Mouse (Mus musculus) kidney, embryonic 16.5 days (tissue): ENCODE results near the gene Crygb. TPM values are rescaled to one million over a fixed set of nuclear protein-coding genes. Genes with fewer than 3 reads are reported as not detected.
A peak's percentile ranks its signal among the peaks of the same experiment; 100 is the strongest.

Experiments
- ATAC-seq: fragments of 200-750 bp; cut with Nextera tagmentation; 2 replicates; pipeline ENCODE4 v1.8.0; 2017; ENCODE audit warnings: moderate TSS enrichment; ENCODE audit not compliant: low FRiP score, low TSS enrichment
- H3K27ac ChIP-seq: fragments of 300-500 bp; sonication (generic); 2 replicates; pipeline ENCODE4 v1.5.1; 2014; ENCODE audit warnings: low read length
- H3K27me3 ChIP-seq: fragments of 300-500 bp; sonication (generic); 2 replicates; pipeline ENCODE4 v1.6.1; 2014; ENCODE audit warnings: low read length, control low read depth, mixed read lengths; ENCODE audit not compliant: insufficient read depth
- H3K36me3 ChIP-seq: fragments of 300-500 bp; sonication (generic); 2 replicates; pipeline ENCODE4 v1.6.1; 2014; ENCODE audit warnings: low read length, control low read depth, mixed read lengths; ENCODE audit not compliant: insufficient read depth
- H3K4me1 ChIP-seq: fragments of 300-500 bp; sonication (generic); 2 replicates; pipeline ENCODE4 v1.6.1; 2014; ENCODE audit warnings: low read length, control low read depth, mixed read lengths; ENCODE audit not compliant: insufficient read depth
- H3K4me2 ChIP-seq: fragments of 300-500 bp; sonication (generic); replicated peaks from 2 replicates; pipeline ENCODE4 v1.6.1; 2014; ENCODE audit warnings: low read depth, low read length
- H3K4me3 ChIP-seq: fragments of 300-500 bp; sonication (generic); 2 replicates; pipeline ENCODE4 v1.5.1; 2014; ENCODE audit warnings: mild to moderate bottlenecking, low read length
- H3K9ac ChIP-seq: fragments of 300-500 bp; sonication (generic); replicated peaks from 2 replicates; pipeline ENCODE4 v1.6.1; 2014; ENCODE audit warnings: low read length
- H3K9me3 ChIP-seq: fragments of 300-500 bp; sonication (generic); 2 replicates; pipeline ENCODE4 v1.6.1; 2016; ENCODE audit warnings: low read length, control low read depth
- WGBS: fragments of 180-500 bp; shearing (Covaris S2); extraction: QIAGEN DNeasy Blood & Tissue Kit; methylation state at CpG from one replicate; pipeline ENCODE4 v1.1.7; 2014; 5-methylcytosine and 5-hydroxymethylcytosine counted together
- polyA plus RNA-seq: library from polyadenylated mRNA; unstranded; fragments of >200 nt; fragmentation: Nextera tagmentation; extraction: Ambion mirVana; gene quantifications from 2 replicates; pipeline ENCODE4 v1.2.1, GENCODE M21; 2015

Crygb gene
- polyA plus RNA-seq, 1 experiment from 2014 or later: not detected

- 0 out of 2 replicates have a peak overlapping the region, but pooled peaks have one; percentile 25 for H3K9ac ChIP-seq
- peaks cover 9% of the 10 kb centered on the region for H3K4me1 ChIP-seq
- H3K36me3 ChIP-seq: no peaks in the 10 kb centered on the region
- H3K27me3 ChIP-seq: no peaks in the 10 kb centered on the region
- no peaks in the 10 kb centered on the region for H3K9me3 ChIP-seq
- peak; percentile 74; the same call in 1 of the 2 replicates for ATAC-seq
- peak overlapping the region; percentile 48 for H3K4me2 ChIP-seq
- H3K27ac ChIP-seq: peak overlapping the region; percentile 79
- WGBS: 5% methylated on average over 8 of the region's 8 CpGs
- H3K4me3 ChIP-seq: peak overlapping the region; percentile 25
These were observed 30.1 kb upstream of the Crygb start for GRCm38 (mm10) chr1:65112031-65112806.

GRCm38 (mm10) chr1:65109756-65110435 is 27.8 kb upstream of the Crygb start:
- Histone ChIP-seq H3K4me3 (no peak overlapping the region), H3K4me2 (0 out of 2 replicates have a peak overlapping the region, but pooled peaks have one; percentile 15), H3K4me1 (peaks cover 9% of the 10 kb centered on the region), H3K36me3 (no peaks in the 10 kb centered on the region), H3K27ac (no peak overlapping the region), H3K9me3 (no peaks in the 10 kb centered on the region), H3K27me3 (no peaks in the 10 kb centered on the region), H3K9ac (no peak overlapping the region; the same call in 1 of the 2 replicates)
- WGBS: 63% methylated on average over 25 of the region's 25 CpGs
- 0 out of 2 replicates have a peak, but pooled peaks have one; percentile 25 for ATAC-seq

GRCm38 (mm10) chr1:65109196-65109595 is 27.1 kb upstream of the Crygb start:
- H3K27me3 ChIP-seq: no peaks in the 10 kb centered on the region
- 87% methylated on average over 8 of the region's 8 CpGs for WGBS
- H3K4me1 ChIP-seq: peaks cover 9% of the 10 kb centered on the region
- no peak overlapping the region for H3K9ac ChIP-seq
- no peak for ATAC-seq
- no peak overlapping the region for H3K27ac ChIP-seq
- no peak overlapping the region for H3K4me2 ChIP-seq
- no peaks in the 10 kb centered on the region for H3K9me3 ChIP-seq
- no peak overlapping the region for H3K4me3 ChIP-seq
- no peaks in the 10 kb centered on the region for H3K36me3 ChIP-seq

GRCm38 (mm10) chr1:65107654-65108279 is 25.7 kb upstream of the Crygb start:
- WGBS: 93% methylated on average over 10 of the region's 10 CpGs
- no peak overlapping the region for H3K9ac ChIP-seq
- H3K4me2 ChIP-seq: no peak overlapping the region
- no peaks in the 10 kb centered on the region for H3K27me3 ChIP-seq
- no peak overlapping the region for H3K27ac ChIP-seq
- H3K4me1 ChIP-seq: peaks cover 5% of the 10 kb centered on the region; the same call in 1 of the 2 replicates
- no peaks in the 10 kb centered on the region for H3K36me3 ChIP-seq
- H3K4me3 ChIP-seq: no peak overlapping the region
- H3K9me3 ChIP-seq: no peaks in the 10 kb centered on the region
- ATAC-seq: no peak

- ATAC-seq: no peak
- Histone ChIP-seq H3K27ac (no peak within 1 kb of the TSS), H3K4me3 (no peak within 1 kb of the TSS), H3K9ac (no peak within 1 kb of the TSS), H3K9me3 (no peaks in the 10 kb centered on the region), H3K36me3 (no peaks in the 10 kb centered on the region), H3K4me1 (no peaks in the 10 kb centered on the region), H3K27me3 (no peaks in the 10 kb centered on the region), H3K4me2 (no peak within 1 kb of the TSS)
- 90% methylated on average over 11 of the region's 11 CpGs for WGBS
These were observed 21.2 kb upstream of the Crygb start, which contains the start of gene Cryga for GRCm38 (mm10) chr1:65103273-65103672. Cryga (minus strand) TSS chr1:65103373.

GRCm38 (mm10) chr1:65096953-65097352 is 14.9 kb upstream of the Crygb start:
- Histone ChIP-seq H3K4me1 (no peaks in the 10 kb centered on the region), H3K9me3 (no peaks in the 10 kb centered on the region), H3K27me3 (no peaks in the 10 kb centered on the region), H3K36me3 (no peaks in the 10 kb centered on the region), H3K9ac (no peak overlapping the region), H3K27ac (no peak overlapping the region), H3K4me2 (no peak overlapping the region), H3K4me3 (no peak overlapping the region)
- no peak for ATAC-seq
- 88% methylated on average over 3 of the region's 3 CpGs for WGBS

- no peaks in the 10 kb centered on the region for H3K9me3 ChIP-seq
- H3K4me3 ChIP-seq: no peak overlapping the region
- no peak overlapping the region for H3K27ac ChIP-seq
- H3K4me1 ChIP-seq: no peaks in the 10 kb centered on the region
- H3K36me3 ChIP-seq: no peaks in the 10 kb centered on the region
- no peak overlapping the region for H3K4me2 ChIP-seq
- WGBS: 88% methylated on average over 3 of the region's 3 CpGs
- ATAC-seq: no peak
- H3K9ac ChIP-seq: no peak overlapping the region
- no peaks in the 10 kb centered on the region for H3K27me3 ChIP-seq
These were observed 9.5 kb upstream of the Crygb start for GRCm38 (mm10) chr1:65091566-65091965.

- H3K27ac ChIP-seq: no peak overlapping the region
- no peaks in the 10 kb centered on the region for H3K27me3 ChIP-seq
- no peaks in the 10 kb centered on the region for H3K36me3 ChIP-seq
- 71% methylated on average over 2 of the region's 2 CpGs for WGBS
- no peak for ATAC-seq
- no peak overlapping the region for H3K4me3 ChIP-seq
- no peaks in the 10 kb centered on the region for H3K9me3 ChIP-seq
- no peaks in the 10 kb centered on the region for H3K4me1 ChIP-seq
- no peak overlapping the region for H3K9ac ChIP-seq
- no peak overlapping the region for H3K4me2 ChIP-seq
These were observed 8.3 kb upstream of the Crygb start for GRCm38 (mm10) chr1:65090370-65090769.

- 65% methylated on average over 6 of the region's 6 CpGs for WGBS
These were observed 6.7 kb upstream of the Crygb start for GRCm38 (mm10) chr1:65088567-65089356.

More at GRCm38 (mm10) chr1:65088567-65089356, 6.7 kb upstream of the Crygb start:
- Histone ChIP-seq H3K9ac (no peak overlapping the region), H3K27ac (no peak overlapping the region), H3K4me1 (no peaks in the 10 kb centered on the region), H3K9me3 (no peaks in the 10 kb centered on the region), H3K36me3 (no peaks in the 10 kb centered on the region), H3K4me2 (no peak overlapping the region), H3K4me3 (no peak overlapping the region), H3K27me3 (no peaks in the 10 kb centered on the region)
- no peak for ATAC-seq
